Mouse (Mus musculus): ENCODE data around the gene Btbd35f3.
"Not testable (repeated sequence)": the region's sequence is repeated elsewhere in the genome, so short reads cannot be mapped to it uniquely, and the experiment has no call there.

Gene Btbd35f3

GRCm38 (mm10) chrX:4037374-4037773, at the start of gene Btbd35f3:
TSS of gene Btbd35f3 (plus strand) at chrX:4037674.
- DNase-seq, result not testable (repeated sequence)

Measured in thymus, adult 18-20 months (tissue).